In genomic region chr10:79765228-79765745, GRCm38 (mm10) we compare ENCODE assay signal across 8 mouse cellular contexts. TPM values are rescaled to one million over a fixed set of nuclear protein-coding genes. Genes with fewer than 3 reads are reported as not detected.
DNase-seq lines count a peak whose midpoint lies in the region; ATAC-seq and TF ChIP-seq lines count a peak whose summit lies in the region.

No protein-coding gene starts in this region.

- DNase-seq in cerebellum, adult 2 months = no peak
- no peak for DNase-seq in cerebellum, postnatal 4 days (ENCODE audit: low spot score in 2 of 2)
- no peak for DNase-seq in testis, postnatal 10 days (ENCODE audit: low spot score)
- no peak for DNase-seq in liver, embryonic 13.5 days
- no peak for DNase-seq in urinary bladder, postnatal 4 days (ENCODE audit: low spot score in 2 of 2)
- DNase-seq in spleen, postnatal 10 days (ENCODE audit: low spot score in 2 of 2) = no peak
- no peak for DNase-seq in embryo, embryonic 9.5 days (ENCODE audit: extremely low spot score)

- ATAC-seq in liver, embryonic 13.5 days (ENCODE audit: low read depth) = no peak

- 39% methylated on average over 2 of the region's 2 CpGs for WGBS in cerebellum, adult 2 months
- 74% methylated on average over 2 of the region's 2 CpGs for WGBS in liver, embryonic 13.5 days (ENCODE audit: insufficient replicate concordance)

- H3K36me3 ChIP-seq in testis, adult 2 months (ENCODE audit: control insufficient read depth, insufficient read depth, low read length) = no peaks in the 10 kb centered on the region; the same call in none of the 2 replicates
- peaks cover 45% of the 10 kb centered on the region for H3K36me3 ChIP-seq in liver, embryonic 13.5 days

- H3K4me2 ChIP-seq in liver, embryonic 13.5 days = peak overlapping the region; percentile 88

- peaks cover 28% of the 10 kb centered on the region for H3K4me1 ChIP-seq in cerebellum, adult 2 months (ENCODE audit: control insufficient read depth, insufficient read depth, low read length)
- peaks cover 12% of the 10 kb centered on the region for H3K4me1 ChIP-seq in testis, adult 2 months (ENCODE audit: control insufficient read depth, insufficient read depth, low read length)
- H3K4me1 ChIP-seq in liver, embryonic 13.5 days (replicated peaks) = peaks cover 52% of the 10 kb centered on the region

- no peak overlapping the region for H3K27ac ChIP-seq in cerebellum, adult 2 months (ENCODE audit: insufficient read depth, low read length)
- no peak overlapping the region; the same call in 1 of the 2 replicates for H3K27ac ChIP-seq in testis, adult 2 months (ENCODE audit: control insufficient read depth, insufficient read depth, low read depth, low read length)
- peak overlapping the region; percentile 92 for H3K27ac ChIP-seq in liver, embryonic 13.5 days

- H3K27me3 ChIP-seq in cerebellum, adult 2 months (ENCODE audit: control insufficient read depth, insufficient read depth, low read length) = no peaks in the 10 kb centered on the region
- H3K27me3 ChIP-seq in testis, adult 2 months (ENCODE audit: control insufficient read depth, insufficient read depth, low read length) = no peaks in the 10 kb centered on the region
- H3K27me3 ChIP-seq in liver, embryonic 13.5 days = 0 out of 2 replicates have a peak, but pooled peaks cover under 1% of the 10 kb centered on the region

- H3K4me3 ChIP-seq in cerebellum, adult 2 months (replicated peaks; ENCODE audit: insufficient read depth, low read depth, low read length) = peak overlapping the region; percentile 82
- H3K4me3 ChIP-seq in testis, adult 2 months (ENCODE audit: control insufficient read depth, low read depth, low read length) = peak overlapping the region; percentile 90
- peak overlapping the region; percentile 95 for H3K4me3 ChIP-seq in liver, embryonic 13.5 days (replicated peaks)

- H3K9ac ChIP-seq in liver, embryonic 13.5 days = peak overlapping the region; percentile 96

- no peak for TF ChIP-seq CTCF in cerebellum, adult 2 months (IDR thresholded peaks at IDR 0.05; ENCODE audit: borderline replicate concordance, insufficient read depth, low read depth, low read length)
- TF ChIP-seq CTCF in testis, adult 2 months (IDR thresholded peaks at IDR 0.05; ENCODE audit: control insufficient read depth, insufficient read depth, insufficient replicate concordance, low read depth, low read length) = no peak

- H3K9me3 ChIP-seq in liver, embryonic 13.5 days (replicated peaks) = no peaks in the 10 kb centered on the region

- TF ChIP-seq POLR2A in cerebellum, adult 2 months (IDR thresholded peaks at IDR 0.05; ENCODE audit: borderline replicate concordance, insufficient read depth, low read length) = no peak
- no peak for TF ChIP-seq POLR2A in testis, adult 2 months (IDR thresholded peaks at IDR 0.05; ENCODE audit: control insufficient read depth, low read depth, low read length)

RNA-seq across cellular contexts. Expression of gene Rnf126, which starts 1.5 kb away (rescaled TPM):
- 126 and 127 TPM in 2 replicates for polyA plus RNA-seq in cerebellum, adult 2 months (2012; rRNA removed)
- 989 and 1,153 TPM in 2 replicates for polyA plus RNA-seq in testis, adult 2 months (2012; rRNA removed)
- polyA plus RNA-seq in liver, embryonic 13.5 days (2015; fragmentation: Nextera tagmentation; extraction: Ambion mirVana) = 43.7 and 48.5 TPM in 2 replicates

RNA-seq across cellular contexts. Expression of gene Fgf22, which starts 10.4 kb away (rescaled TPM):
- 10.6 and 11.1 TPM in 2 replicates for polyA plus RNA-seq in cerebellum, adult 2 months (2012; rRNA removed)
- polyA plus RNA-seq in testis, adult 2 months (2012; rRNA removed) = 0.28 and 0.53 TPM in 2 replicates
- not detected in 2 replicates for polyA plus RNA-seq in liver, embryonic 13.5 days (2015; fragmentation: Nextera tagmentation; extraction: Ambion mirVana)

RNA-seq across cellular contexts. Expression of gene Fstl3, which starts 11.8 kb away (rescaled TPM):
- polyA plus RNA-seq in cerebellum, adult 2 months (2012; rRNA removed) = 2.2 and 2.5 TPM in 2 replicates
- polyA plus RNA-seq in testis, adult 2 months (2012; rRNA removed) = 13.8 and 16.1 TPM in 2 replicates
- 0.58 and 0.68 TPM in 2 replicates for polyA plus RNA-seq in liver, embryonic 13.5 days (2015; fragmentation: Nextera tagmentation; extraction: Ambion mirVana)

RNA-seq across cellular contexts. Expression of gene Polrmt, which starts 18.9 kb away (rescaled TPM):
- polyA plus RNA-seq in cerebellum, adult 2 months (2012; rRNA removed) = 74.7 and 80.4 TPM in 2 replicates
- polyA plus RNA-seq in testis, adult 2 months (2012; rRNA removed) = 30.6 and 32.5 TPM in 2 replicates
- 20.0 and 20.8 TPM in 2 replicates for polyA plus RNA-seq in liver, embryonic 13.5 days (2015; fragmentation: Nextera tagmentation; extraction: Ambion mirVana)

RNA-seq across cellular contexts. Expression of gene Prss57, which starts 25.5 kb away (rescaled TPM):
- 0.16 and 0.19 TPM in 2 replicates for polyA plus RNA-seq in cerebellum, adult 2 months (2012; rRNA removed)
- polyA plus RNA-seq in testis, adult 2 months (2012; rRNA removed) = 0.11 TPM in 1 of 2 replicates, not detected in the other
- polyA plus RNA-seq in liver, embryonic 13.5 days (2015; fragmentation: Nextera tagmentation; extraction: Ambion mirVana) = 2.6 and 3.2 TPM in 2 replicates
